In the genomic region with DNA sequence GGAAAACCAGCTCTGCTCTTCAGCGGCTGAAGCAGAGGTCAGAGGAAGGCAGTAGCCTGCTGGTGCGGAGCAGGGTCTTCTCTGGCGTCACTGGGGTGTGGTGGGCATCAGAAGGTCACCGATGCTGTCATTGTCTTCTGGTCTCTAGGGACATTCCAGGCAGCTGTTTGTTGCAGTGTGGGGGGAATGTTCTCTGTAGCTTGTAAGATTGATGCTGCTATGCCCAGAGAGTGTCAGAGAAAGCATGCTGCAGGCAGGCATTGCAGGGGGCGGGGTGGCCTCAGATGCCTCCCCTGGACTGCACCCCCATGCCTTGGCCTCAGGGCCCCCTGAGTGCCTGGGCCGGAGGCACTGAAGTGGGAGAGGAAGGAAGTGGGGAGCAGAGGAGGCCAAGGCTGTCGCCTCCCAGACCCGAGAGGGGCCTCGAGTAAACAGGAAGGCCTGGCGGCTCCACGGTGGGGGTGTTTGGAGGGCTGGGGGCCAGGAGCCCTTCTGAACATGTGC, we compare ENCODE assay signal across 8 mouse cellular contexts. TPM values are rescaled to one million over a fixed set of nuclear protein-coding genes. Genes with fewer than 3 reads are reported as not detected.
DNase-seq lines count a peak whose midpoint lies in the region; ATAC-seq and TF ChIP-seq lines count a peak whose summit lies in the region.

No protein-coding gene starts in this region.

- ATAC-seq in common myeloid progenitor, adult 5-6 weeks (replicated peaks; ENCODE audit: low read depth, poor library complexity, severe bottlenecking): peak; percentile 94
- peak; percentile 17; the same call in 1 of the 2 replicates for ATAC-seq in hindbrain, embryonic 11.5 days (ENCODE audit: low FRiP score)
- ATAC-seq in limb, embryonic 14.5 days (ENCODE audit: low FRiP score, low read depth): no peak
- ATAC-seq in neural tube, embryonic 13.5 days (ENCODE audit: low read depth): 0 out of 2 replicates have a peak, but pooled peaks have one; percentile 29
- no peak for ATAC-seq in activated CD4-positive, CD25-positive, alpha-beta regulatory T cell, adult 4 months

- no peaks in the 10 kb centered on the region for H3K36me3 ChIP-seq in hindbrain, embryonic 11.5 days (ENCODE audit: control insufficient read depth, insufficient read depth, low read length)
- H3K36me3 ChIP-seq in limb, embryonic 14.5 days (ENCODE audit: control insufficient read depth, insufficient read depth, low read length): no peaks in the 10 kb centered on the region
- peaks cover 3% of the 10 kb centered on the region; the same call in 1 of the 2 replicates for H3K36me3 ChIP-seq in neural tube, embryonic 13.5 days

- H3K4me1 ChIP-seq in hindbrain, embryonic 11.5 days (replicated peaks; ENCODE audit: control insufficient read depth, insufficient read depth, low read length): peaks cover 7% of the 10 kb centered on the region
- peaks cover 13% of the 10 kb centered on the region for H3K4me1 ChIP-seq in limb, embryonic 14.5 days (ENCODE audit: control insufficient read depth, insufficient read depth, low read length)
- H3K4me1 ChIP-seq in neural tube, embryonic 13.5 days (replicated peaks): peaks cover 14% of the 10 kb centered on the region

- TF ChIP-seq POLR2A in limb, embryonic 14.5 days (IDR thresholded peaks at IDR 0.05; ENCODE audit: borderline replicate concordance, extremely low read depth, insufficient read depth, insufficient read length): no peak

- H3K4me2 ChIP-seq in hindbrain, embryonic 11.5 days (replicated peaks; ENCODE audit: low read depth, low read length): no peak overlapping the region
- H3K4me2 ChIP-seq in limb, embryonic 14.5 days (replicated peaks; ENCODE audit: low read depth, low read length, severe bottlenecking): no peak overlapping the region
- H3K4me2 ChIP-seq in neural tube, embryonic 13.5 days: no peak overlapping the region

- DNase-seq in embryo, embryonic 10 days (ENCODE audit: low spot score): peak; percentile 67
- DNase-seq in embryo, embryonic 9.5 days (ENCODE audit: extremely low spot score): no peak
- no peak for DNase-seq in hindbrain, embryonic 11.5 days (ENCODE audit: low spot score)
- DNase-seq in limb, embryonic 14.5 days (ENCODE audit: low spot score): no peak
- DNase-seq in frontal cortex, postnatal 25 days (ENCODE audit: low spot score in 2 of 2): no peak

- WGBS in hindbrain, embryonic 11.5 days: 40% methylated on average over 11 of the region's 11 CpGs
- 27% methylated on average over 11 of the region's 11 CpGs for WGBS in limb, embryonic 14.5 days
- WGBS in neural tube, embryonic 13.5 days: 31% methylated on average over 11 of the region's 11 CpGs

- H3K27me3 ChIP-seq in hindbrain, embryonic 11.5 days (ENCODE audit: control insufficient read depth, insufficient read depth, low read length): no peaks in the 10 kb centered on the region
- no peaks in the 10 kb centered on the region for H3K27me3 ChIP-seq in limb, embryonic 14.5 days (ENCODE audit: control insufficient read depth, insufficient read depth, low read length)
- no peaks in the 10 kb centered on the region for H3K27me3 ChIP-seq in neural tube, embryonic 13.5 days

- no peak overlapping the region for H3K4me3 ChIP-seq in hindbrain, embryonic 11.5 days (ENCODE audit: low read depth, low read length)
- H3K4me3 ChIP-seq in limb, embryonic 14.5 days (replicated peaks; ENCODE audit: low read length): no peak overlapping the region
- no peak overlapping the region for H3K4me3 ChIP-seq in neural tube, embryonic 13.5 days

- H3K27ac ChIP-seq in hindbrain, embryonic 11.5 days (ENCODE audit: low read depth, low read length): peak overlapping the region; percentile 10; the same call in 1 of the 2 replicates
- peak overlapping the region; percentile 48 for H3K27ac ChIP-seq in limb, embryonic 14.5 days (replicated peaks; ENCODE audit: low read depth, low read length)
- 0 out of 2 replicates have a peak overlapping the region, but pooled peaks have one; percentile 23 for H3K27ac ChIP-seq in neural tube, embryonic 13.5 days (replicated peaks)

- H3K9me3 ChIP-seq in hindbrain, embryonic 11.5 days (ENCODE audit: control insufficient read depth, low read length): no peaks in the 10 kb centered on the region
- H3K9me3 ChIP-seq in limb, embryonic 14.5 days (ENCODE audit: control insufficient read depth, low read length): no peaks in the 10 kb centered on the region
- H3K9me3 ChIP-seq in neural tube, embryonic 13.5 days: no peaks in the 10 kb centered on the region

- H3K9ac ChIP-seq in hindbrain, embryonic 11.5 days (ENCODE audit: low read depth, low read length): peak overlapping the region; percentile 31; the same call in 1 of the 2 replicates
- peak overlapping the region; percentile 28; the same call in 1 of the 2 replicates for H3K9ac ChIP-seq in limb, embryonic 14.5 days (ENCODE audit: low read depth, low read length, severe bottlenecking)
- H3K9ac ChIP-seq in neural tube, embryonic 13.5 days: 0 out of 2 replicates have a peak overlapping the region, but pooled peaks have one; percentile 45

RNA-seq across cellular contexts. Expression of a gene that starts 8.6 kb away (rescaled TPM):
- 17.8 and 24.0 TPM in 2 replicates for total RNA-seq in common myeloid progenitor, adult 5-6 weeks (2017)
- polyA plus RNA-seq in hindbrain, embryonic 11.5 days (2014; fragmentation: Nextera tagmentation; extraction: Ambion mirVana): 18.1 and 23.1 TPM in 2 replicates
- 61.4 and 91.8 TPM in 2 replicates for polyA plus RNA-seq in limb, embryonic 14.5 days (2012; rRNA removed)
- polyA plus RNA-seq in limb, embryonic 14.5 days (2014; fragmentation: Nextera tagmentation; extraction: Ambion mirVana): 49.3 and 52.2 TPM in 2 replicates
- 28.4 and 31.5 TPM in 2 replicates for polyA plus RNA-seq in neural tube, embryonic 13.5 days (2015; fragmentation: Nextera tagmentation; extraction: Ambion mirVana)
- polyA plus RNA-seq in activated CD4-positive, CD25-positive, alpha-beta regulatory T cell, adult 4 months (2017; shearing (Covaris generic)): not detected

RNA-seq across cellular contexts. Expression of a gene that starts 16.3 kb away (rescaled TPM):
- total RNA-seq in common myeloid progenitor, adult 5-6 weeks (2017): 3.5 TPM in 2 replicates
- 23.4 and 23.9 TPM in 2 replicates for polyA plus RNA-seq in hindbrain, embryonic 11.5 days (2014; fragmentation: Nextera tagmentation; extraction: Ambion mirVana)
- polyA plus RNA-seq in limb, embryonic 14.5 days (2012; rRNA removed): 25.5 and 26.7 TPM in 2 replicates
- polyA plus RNA-seq in limb, embryonic 14.5 days (2014; fragmentation: Nextera tagmentation; extraction: Ambion mirVana): 44.1 and 56.2 TPM in 2 replicates
- polyA plus RNA-seq in neural tube, embryonic 13.5 days (2015; fragmentation: Nextera tagmentation; extraction: Ambion mirVana): 74.2 and 75.4 TPM in 2 replicates
- under 1 TPM; 0.16 to 0.48 TPM for polyA plus RNA-seq in activated CD4-positive, CD25-positive, alpha-beta regulatory T cell, adult 4 months (2017; shearing (Covaris generic))

RNA-seq across cellular contexts. Expression of a gene that starts 38.3 kb away (rescaled TPM):
- 12.7 and 22.9 TPM in 2 replicates for total RNA-seq in common myeloid progenitor, adult 5-6 weeks (2017)
- 3.2 and 5.0 TPM in 2 replicates for polyA plus RNA-seq in hindbrain, embryonic 11.5 days (2014; fragmentation: Nextera tagmentation; extraction: Ambion mirVana)
- 39.2 and 52.9 TPM in 2 replicates for polyA plus RNA-seq in limb, embryonic 14.5 days (2012; rRNA removed)
- polyA plus RNA-seq in limb, embryonic 14.5 days (2014; fragmentation: Nextera tagmentation; extraction: Ambion mirVana): 10.7 and 11.7 TPM in 2 replicates
- 9.4 and 11.0 TPM in 2 replicates for polyA plus RNA-seq in neural tube, embryonic 13.5 days (2015; fragmentation: Nextera tagmentation; extraction: Ambion mirVana)
- polyA plus RNA-seq in activated CD4-positive, CD25-positive, alpha-beta regulatory T cell, adult 4 months (2017; shearing (Covaris generic)): 1 to 10 TPM; 2.5 to 3.4 TPM

RNA-seq across cellular contexts. Expression of a gene that starts 50.9 kb away (rescaled TPM):
- 25.7 and 28.8 TPM in 2 replicates for total RNA-seq in common myeloid progenitor, adult 5-6 weeks (2017)
- 12.9 and 13.4 TPM in 2 replicates for polyA plus RNA-seq in hindbrain, embryonic 11.5 days (2014; fragmentation: Nextera tagmentation; extraction: Ambion mirVana)
- polyA plus RNA-seq in limb, embryonic 14.5 days (2012; rRNA removed): 31.8 and 44.9 TPM in 2 replicates
- polyA plus RNA-seq in limb, embryonic 14.5 days (2014; fragmentation: Nextera tagmentation; extraction: Ambion mirVana): 33.3 and 33.9 TPM in 2 replicates
- polyA plus RNA-seq in neural tube, embryonic 13.5 days (2015; fragmentation: Nextera tagmentation; extraction: Ambion mirVana): 25.3 and 25.9 TPM in 2 replicates
- 10 to 100 TPM; 30.7 to 39.8 TPM for polyA plus RNA-seq in activated CD4-positive, CD25-positive, alpha-beta regulatory T cell, adult 4 months (2017; shearing (Covaris generic))

Comparison
In these comparisons a context has a peak if more than half of its experiments do, and no peak if none do; other contexts are left out.
1. ATAC-seq: peak in common myeloid progenitor, adult 5-6 weeks (single experiment), hindbrain, embryonic 11.5 days (single experiment) and neural tube, embryonic 13.5 days (single experiment); none in limb, embryonic 14.5 days (single experiment) and activated CD4-positive, CD25-positive, alpha-beta regulatory T cell, adult 4 months (single experiment).
2. RNA of a gene that starts 8.6 kb away (polyA plus RNA-seq): 49.3 to 91.8 TPM in limb, embryonic 14.5 days, 28.4 to 31.5 TPM in neural tube, embryonic 13.5 days and 18.1 to 23.1 TPM in hindbrain, embryonic 11.5 days; not detected in activated CD4-positive, CD25-positive, alpha-beta regulatory T cell, adult 4 months; every median in the first group is over 10 times any median in the second.
3. RNA of a gene that starts 16.3 kb away (polyA plus RNA-seq): 74.2 to 75.4 TPM in neural tube, embryonic 13.5 days, 25.5 to 56.2 TPM in limb, embryonic 14.5 days and 23.4 to 23.9 TPM in hindbrain, embryonic 11.5 days; 0.16 to 0.48 TPM in activated CD4-positive, CD25-positive, alpha-beta regulatory T cell, adult 4 months; every median in the first group is over 10 times any median in the second.
4. Peak in every context shown above with its lines, with median percentiles within 50 percentile points of each other: H3K27ac ChIP-seq and H3K9ac ChIP-seq.